Mouse (Mus musculus) CH12F3 (cell line): Measurements from ENCODE around the gene Il10.

Experiments used
- in situ Hi-C: fragments of 300-500 bp; cut with MboI; formaldehyde crosslinking; loops from 2 replicates; pipeline ENCODE4 v1.14.3; 2020; ENCODE audit warnings: low sequenced_read_pairs

The Il10 gene

GRCm38 (mm10) chr1:131019492-131020098, at the start of gene Il10:
Il10 (plus strand) TSS chr1:131019845.
- in situ Hi-C loops: no loop called here

GRCm38 (mm10) chr1:130979455-130979854, 40.2 kb upstream of the Il10 start:
- in situ Hi-C loops: no loop called here

- in situ Hi-C loops: loop anchor here (10.0 kb wide), 1 partner anchor 190 kb away; no protein-coding TSS in a partner anchor
These were observed 35.2 kb upstream of the Il10 start for GRCm38 (mm10) chr1:130984441-130984840.

DNA sequence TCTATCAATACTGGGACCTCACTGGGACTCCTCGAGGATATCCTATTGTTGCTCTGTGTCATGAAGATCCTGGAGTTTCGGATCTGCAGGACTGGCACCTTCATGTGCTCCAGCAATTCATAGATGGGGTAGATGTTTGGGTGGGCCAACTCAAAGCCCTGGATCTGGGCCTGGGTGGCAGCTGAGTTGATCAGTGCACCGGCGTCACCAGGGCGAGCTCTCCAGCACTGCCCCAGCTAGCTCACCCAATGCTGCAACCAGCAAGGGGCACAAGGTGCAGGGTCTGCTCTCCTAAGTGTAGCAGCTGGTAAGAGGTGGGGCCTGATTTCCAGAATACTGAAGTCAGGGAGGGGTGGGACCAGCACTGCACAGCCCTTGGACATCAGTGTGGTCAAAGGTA, 32.6 kb upstream of the Il10 start:
- in situ Hi-C loops: loop anchor here (10.0 kb wide), 1 partner anchor 192 kb away; no protein-coding TSS in a partner anchor

- in situ Hi-C loops: loop anchor here (10.0 kb wide), 1 partner anchor 193 kb away; no protein-coding TSS in a partner anchor
These were observed 32.2 kb upstream of the Il10 start for GRCm38 (mm10) chr1:130987418-130987817.

- in situ Hi-C loops: loop anchor here (10.0 kb wide), 1 partner anchor 195 kb away; no protein-coding TSS in a partner anchor
These were observed 30.3 kb upstream of the Il10 start for GRCm38 (mm10) chr1:130989331-130989730.

DNA sequence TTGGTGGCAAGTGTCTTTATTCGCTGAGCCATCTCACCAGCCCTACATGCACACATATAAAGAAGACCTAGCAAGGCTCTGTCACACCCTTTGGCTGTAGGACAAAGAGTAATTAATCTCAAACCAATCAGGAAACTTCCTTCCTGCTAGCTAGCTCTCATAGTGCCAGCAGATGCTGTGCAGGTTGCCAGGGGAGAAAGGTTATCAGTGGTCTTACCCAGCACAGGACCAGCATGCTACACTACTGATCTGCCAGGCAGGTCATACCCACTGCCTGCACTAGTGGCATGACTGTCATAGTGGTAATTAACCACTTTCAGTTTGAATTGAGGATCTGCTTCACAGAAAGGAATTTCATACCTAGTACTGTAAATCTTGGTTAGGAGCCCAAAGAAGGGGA, 29.2 kb upstream of the Il10 start:
- in situ Hi-C loops: loop anchor here (5.0 kb wide), 1 partner anchor 62 kb away; no protein-coding TSS in a partner anchor

DNA sequence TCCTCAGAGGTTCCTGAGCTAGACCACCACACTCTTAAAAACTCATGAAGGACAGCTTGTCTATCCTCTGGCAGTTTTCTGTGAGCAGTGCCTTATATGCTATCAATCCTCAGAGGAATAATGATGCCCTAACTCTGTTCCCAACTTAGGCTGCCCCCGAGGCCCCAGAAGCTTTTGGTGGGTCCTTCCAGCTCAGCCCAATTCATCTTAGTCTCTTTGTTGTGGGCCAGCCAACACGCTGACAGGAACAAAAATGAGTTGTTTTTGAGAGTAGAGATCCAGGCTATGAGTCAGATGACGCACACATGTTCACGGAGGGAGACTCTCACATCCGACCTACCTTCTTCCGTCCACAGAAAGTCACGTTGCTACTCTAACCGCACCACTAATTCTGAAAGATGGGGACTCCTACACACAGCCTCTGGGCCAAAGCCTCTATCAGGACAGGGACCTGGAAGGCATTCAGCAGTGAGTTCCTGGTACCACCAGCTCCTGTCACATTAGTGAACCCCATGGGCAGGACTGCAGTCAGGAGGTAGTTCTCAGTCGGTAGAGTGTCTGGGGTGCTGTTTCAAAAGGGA, 26.0 kb upstream of the Il10 start:
- in situ Hi-C loops: loop anchor here (5.0 kb wide), 1 partner anchor 59 kb away; no protein-coding TSS in a partner anchor

- in situ Hi-C loops: no loop called here
These were observed 24.1 kb upstream of the Il10 start for GRCm38 (mm10) chr1:130995515-130995914.

DNA sequence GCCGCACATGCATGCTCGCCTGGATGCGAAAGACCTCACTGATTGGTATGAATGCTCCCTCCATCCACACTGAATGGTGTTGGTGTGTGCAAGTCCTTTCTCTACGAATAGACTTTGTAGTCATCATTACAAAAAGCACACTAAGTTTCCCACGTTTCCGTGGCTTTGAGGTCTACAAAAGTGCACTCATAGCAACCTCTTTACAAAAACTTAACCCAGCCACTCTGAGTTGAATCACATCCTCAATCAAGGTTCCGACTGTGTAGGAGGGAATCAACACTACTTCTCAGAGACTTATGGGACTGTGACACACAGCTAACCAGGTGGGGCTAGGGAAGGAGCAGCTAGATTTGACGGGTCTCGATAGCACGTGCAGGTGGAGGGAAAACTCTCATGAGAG, 23.3 kb upstream of the Il10 start:
- in situ Hi-C loops: no loop called here

DNA sequence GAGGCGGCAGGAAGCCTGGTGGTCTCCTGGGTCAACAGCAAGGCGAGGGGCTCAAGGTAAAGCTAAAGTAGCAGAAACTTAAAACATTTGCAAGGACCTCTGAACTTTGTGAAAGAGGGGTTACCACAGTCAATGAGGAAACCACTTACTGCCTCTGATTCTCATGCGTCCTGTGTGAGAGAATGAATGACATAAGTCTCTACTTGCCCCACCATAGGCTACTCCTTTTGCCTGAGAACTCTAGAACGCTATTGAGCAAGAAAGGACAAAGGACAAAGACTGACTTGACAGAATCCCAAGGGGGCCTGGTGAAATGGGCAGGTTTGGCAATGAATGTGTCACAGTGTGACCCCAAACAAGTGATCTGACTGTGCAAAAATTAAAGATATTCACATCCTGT, 22.2 kb upstream of the Il10 start:
- in situ Hi-C loops: no loop called here

DNA sequence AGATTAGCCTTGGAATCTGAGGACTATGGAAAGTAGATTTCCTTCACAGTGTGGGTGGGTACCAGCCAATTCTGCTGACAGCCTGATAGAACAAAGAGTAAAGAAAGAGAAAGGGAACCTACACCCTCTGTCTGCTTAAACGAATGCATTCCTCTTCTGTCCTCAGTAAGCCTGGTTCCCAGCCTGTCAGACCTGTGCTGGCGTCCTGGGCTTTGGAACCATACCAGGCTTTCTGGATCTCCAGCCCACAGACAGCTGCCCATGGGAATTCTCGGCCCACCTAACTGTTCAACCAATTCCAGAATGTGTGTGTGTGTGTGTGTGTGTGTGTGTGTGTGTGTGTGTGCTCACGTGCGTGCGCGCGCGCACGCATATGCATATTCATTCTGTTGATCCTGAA, 21.3 kb upstream of the Il10 start:
- in situ Hi-C loops: no loop called here

GRCm38 (mm10) chr1:130999708-131000107, 19.9 kb upstream of the Il10 start:
- in situ Hi-C loops: no loop called here

DNA sequence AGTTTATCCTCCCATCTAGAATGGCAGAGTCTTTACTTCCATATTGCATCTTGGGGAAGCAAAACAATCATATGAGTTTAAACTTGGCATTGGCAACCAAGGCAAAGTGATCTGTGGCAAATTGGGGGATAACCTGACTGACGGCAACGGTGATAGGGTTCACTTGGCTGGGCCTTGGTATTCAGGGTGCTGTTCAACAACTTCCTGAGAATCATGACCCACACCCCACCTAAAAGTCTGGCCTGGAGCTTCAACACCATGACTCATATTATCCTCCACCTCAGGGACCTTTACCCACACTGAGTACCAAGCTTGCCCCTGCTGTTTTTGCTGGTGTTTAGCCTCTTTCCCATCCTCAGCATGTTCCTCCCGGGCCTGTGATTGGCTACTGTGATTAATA, 19.3 kb upstream of the Il10 start:
- in situ Hi-C loops: no loop called here

GRCm38 (mm10) chr1:131002561-131002960, 17.1 kb upstream of the Il10 start:
- in situ Hi-C loops: no loop called here

DNA sequence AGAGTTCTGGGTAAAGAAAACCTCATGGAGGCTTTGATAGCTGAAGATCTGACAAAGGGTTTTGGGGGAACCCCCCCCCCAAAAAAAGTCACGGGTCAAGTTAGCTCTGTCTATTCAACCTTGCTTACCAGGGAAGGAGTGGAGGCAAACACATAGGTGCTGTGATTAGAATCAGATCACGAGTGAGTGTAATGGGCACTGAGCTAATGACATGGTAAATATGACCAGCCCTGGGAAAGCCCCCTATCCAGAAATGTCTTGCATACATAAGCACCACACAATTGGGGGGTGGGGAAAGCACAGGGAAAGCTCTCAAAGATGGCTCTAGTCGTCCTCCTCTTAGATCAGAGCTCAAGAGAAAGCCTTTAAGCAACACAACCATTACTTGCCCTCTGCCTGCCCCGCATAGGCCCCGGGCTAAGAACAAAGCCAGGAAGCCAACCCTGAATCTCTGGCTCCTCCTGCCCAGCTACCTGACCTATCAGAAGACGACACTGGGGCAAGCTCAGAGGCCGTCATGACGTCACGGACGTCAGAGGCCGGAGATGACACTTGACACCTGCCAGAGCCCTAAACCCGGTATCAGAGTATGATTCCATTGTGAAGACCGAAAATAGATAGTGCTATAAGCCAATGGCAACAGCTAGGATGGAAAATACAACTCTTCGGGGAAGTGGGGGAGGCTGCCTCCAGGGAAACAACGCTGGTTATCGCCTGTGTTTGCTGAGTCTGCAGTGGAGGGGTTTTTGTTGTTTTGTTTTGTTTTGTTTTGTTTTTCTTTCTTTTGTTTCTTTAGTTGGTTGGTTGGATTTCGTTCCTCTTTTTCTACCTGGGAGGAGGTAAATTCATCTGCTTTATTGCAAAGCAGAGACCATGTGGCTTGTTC, 16.4 kb upstream of the Il10 start:
- in situ Hi-C loops: no loop called here

DNA sequence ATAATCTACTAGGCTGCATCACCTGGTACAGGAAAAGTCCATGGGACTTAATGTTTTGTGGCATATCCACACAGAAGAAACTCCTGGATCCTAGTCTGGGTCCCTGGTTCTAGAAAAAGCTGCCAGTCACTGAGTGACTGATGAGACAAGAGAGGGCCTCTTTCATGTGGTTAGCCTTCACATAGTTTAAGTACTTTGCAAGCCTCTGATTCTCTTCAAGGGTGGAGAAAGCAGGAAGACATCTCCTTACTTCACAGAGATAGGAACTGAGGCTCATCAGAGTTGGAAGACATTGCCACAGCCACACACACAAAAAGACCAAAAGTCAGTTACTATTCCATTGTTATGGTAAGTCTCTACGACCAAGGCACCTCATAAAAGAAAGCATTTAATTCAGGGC, 13.6 kb upstream of the Il10 start:
- in situ Hi-C loops: no loop called here

GRCm38 (mm10) chr1:131010201-131011153, 9.2 kb upstream of the Il10 start:
- in situ Hi-C loops: no loop called here

DNA sequence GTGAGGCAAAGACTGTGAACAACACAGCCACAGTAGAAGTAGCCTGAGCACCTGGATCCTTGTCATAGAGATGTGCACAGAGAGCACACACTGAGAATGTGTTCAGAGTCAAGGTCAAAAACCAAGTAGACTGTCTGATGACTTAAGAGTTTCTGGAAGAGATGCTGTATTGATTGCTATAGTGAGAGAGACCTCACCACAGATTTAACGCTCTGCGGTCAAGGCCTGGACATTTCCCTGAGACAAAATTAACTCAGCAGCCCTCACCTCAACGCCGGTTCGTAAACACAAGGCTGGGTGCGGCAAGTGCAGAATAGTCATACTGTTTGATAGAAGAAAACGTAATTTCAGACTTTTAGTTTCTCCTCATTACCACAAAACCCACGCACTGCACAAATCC, 7.2 kb upstream of the Il10 start:
- in situ Hi-C loops: no loop called here

GRCm38 (mm10) chr1:131013926-131014325, 5.7 kb upstream of the Il10 start:
- in situ Hi-C loops: no loop called here
